In genomic region chr14:34362726-34363445, GRCm38 (mm10) we compare ENCODE assay signal across 8 mouse cellular contexts. TPM values are rescaled to one million over a fixed set of nuclear protein-coding genes. Genes with fewer than 3 reads are reported as not detected.
DNase-seq lines count a peak whose midpoint lies in the region; ATAC-seq and TF ChIP-seq lines count a peak whose summit lies in the region.

No protein-coding gene starts in this region.

- H3K36me3 ChIP-seq in neural tube, embryonic 14.5 days (ENCODE audit: control insufficient read depth, insufficient read depth, low read length) = no peaks in the 10 kb centered on the region

- ATAC-seq in neural tube, embryonic 14.5 days (ENCODE audit: low read depth) = peak; percentile 67; the same call in 1 of the 2 replicates

- 0 out of 2 replicates have a peak, but pooled peaks cover 3% of the 10 kb centered on the region for H3K4me1 ChIP-seq in lung, adult 2 months (ENCODE audit: control insufficient read depth, insufficient read depth, low read length)
- H3K4me1 ChIP-seq in neural tube, embryonic 14.5 days (ENCODE audit: control insufficient read depth, insufficient read depth, low read length) = no peaks in the 10 kb centered on the region

- WGBS in lung, adult 2 months = 33% methylated on average over 18 of the region's 18 CpGs
- 32% methylated on average over 18 of the region's 18 CpGs for WGBS in neural tube, embryonic 14.5 days

- H3K4me2 ChIP-seq in neural tube, embryonic 14.5 days (ENCODE audit: low read depth, low read length) = peak overlapping the region; percentile 86

- no peaks in the 10 kb centered on the region for H3K9me3 ChIP-seq in neural tube, embryonic 14.5 days (ENCODE audit: control insufficient read depth, low read length)

- DNase-seq in MEL-GATA-1-ER (ENCODE audit: extremely low read depth, low read depth) = peak; percentile 66
- peak; percentile 84 for DNase-seq in cerebellum, adult 11-12 months
- peak; percentile 48 for DNase-seq in forelimb bud, embryonic 11.5 days (ENCODE audit: low read depth, low spot score)
- peak; percentile 68 for DNase-seq in heart, postnatal 4 days
- peak; percentile 61 to 62 for DNase-seq in layer of hippocampus, adult 2 months (ENCODE audit: low spot score in 2 of 2)
- DNase-seq in lung, adult 2 months = peak; percentile 66
- DNase-seq in thymus, postnatal 4 days = peak; percentile 55

- TF ChIP-seq CTCF in layer of hippocampus, adult 2 months (conservative IDR thresholded peaks at IDR 0.05) = peak; percentile 85
- peak; percentile 86 for TF ChIP-seq CTCF in lung, adult 2 months (IDR thresholded peaks at IDR 0.05; ENCODE audit: insufficient read depth, low read length)

- no peak for TF ChIP-seq POLR2A in lung, adult 2 months (IDR thresholded peaks at IDR 0.05; ENCODE audit: borderline replicate concordance, extremely low read depth, low read depth, low read length)

- no peaks in the 10 kb centered on the region for H3K27me3 ChIP-seq in neural tube, embryonic 14.5 days (ENCODE audit: control insufficient read depth, insufficient read depth, low read length)

- peak overlapping the region; percentile 54; the same call in 1 of the 2 replicates for H3K9ac ChIP-seq in neural tube, embryonic 14.5 days (replicated peaks; ENCODE audit: low read depth, low read length)

- H3K4me3 ChIP-seq in layer of hippocampus, adult 2 months = peak overlapping the region; percentile 51
- H3K4me3 ChIP-seq in lung, adult 2 months (replicated peaks; ENCODE audit: extremely low read depth, low read depth, low read length) = peak overlapping the region; percentile 71
- H3K4me3 ChIP-seq in neural tube, embryonic 14.5 days (ENCODE audit: low read depth, low read length) = peak overlapping the region; percentile 37

- H3K27ac ChIP-seq in layer of hippocampus, adult 2 months = peak overlapping the region; percentile 79
- H3K27ac ChIP-seq in neural tube, embryonic 14.5 days (ENCODE audit: low read depth, low read length) = no peak overlapping the region

RNA-seq across cellular contexts. Expression of gene Fam25c, which starts 7.7 kb away (rescaled TPM):
- not detected for total RNA-seq in heart, postnatal 4 days (2021)
- not detected for total RNA-seq in layer of hippocampus, adult 2 months (2021)
- 68.4 TPM in 1 of 2 replicates, not detected in the other for polyA plus RNA-seq in lung, adult 2 months (2012; rRNA removed)
- polyA plus RNA-seq in neural tube, embryonic 14.5 days (2014; fragmentation: Nextera tagmentation; extraction: Ambion mirVana) = not detected in 2 replicates

RNA-seq across cellular contexts. Expression of gene Sncg, which starts 11.7 kb away (rescaled TPM):
- 1 to 10 TPM; 2.3 to 2.9 TPM for total RNA-seq in heart, postnatal 4 days (2021)
- total RNA-seq in layer of hippocampus, adult 2 months (2021) = 1 to 10 TPM; 4.8 to 6.7 TPM
- polyA plus RNA-seq in lung, adult 2 months (2012; rRNA removed) = 10.1 and 10.2 TPM in 2 replicates
- polyA plus RNA-seq in neural tube, embryonic 14.5 days (2014; fragmentation: Nextera tagmentation; extraction: Ambion mirVana) = 279 and 514 TPM in 2 replicates

RNA-seq across cellular contexts. Expression of gene Mmrn2, which starts 12.4 kb away (rescaled TPM):
- total RNA-seq in heart, postnatal 4 days (2021) = 10 to 100 TPM; 42.1 to 43.6 TPM
- total RNA-seq in layer of hippocampus, adult 2 months (2021) = 1 to 10 TPM; 3.9 to 4.0 TPM
- 21.9 and 22.2 TPM in 2 replicates for polyA plus RNA-seq in lung, adult 2 months (2012; rRNA removed)
- polyA plus RNA-seq in neural tube, embryonic 14.5 days (2014; fragmentation: Nextera tagmentation; extraction: Ambion mirVana) = 2.4 and 4.3 TPM in 2 replicates

RNA-seq across cellular contexts. Expression of gene Glud1, which starts 52.4 kb away (rescaled TPM):
- total RNA-seq in heart, postnatal 4 days (2021) = 100 to 1,000 TPM; 121 to 129 TPM
- total RNA-seq in layer of hippocampus, adult 2 months (2021) = 100 to 1,000 TPM; 316 to 317 TPM
- 63.6 and 83.7 TPM in 2 replicates for polyA plus RNA-seq in lung, adult 2 months (2012; rRNA removed)
- 145 and 152 TPM in 2 replicates for polyA plus RNA-seq in neural tube, embryonic 14.5 days (2014; fragmentation: Nextera tagmentation; extraction: Ambion mirVana)

RNA-seq across cellular contexts. Expression of gene Shld2, which starts 52.6 kb away (rescaled TPM):
- total RNA-seq in heart, postnatal 4 days (2021) = 1 to 10 TPM; 9.0 to 9.4 TPM
- total RNA-seq in layer of hippocampus, adult 2 months (2021) = 10 to 100 TPM; 13.0 to 15.5 TPM
- 2.4 and 2.7 TPM in 2 replicates for polyA plus RNA-seq in lung, adult 2 months (2012; rRNA removed)
- polyA plus RNA-seq in neural tube, embryonic 14.5 days (2014; fragmentation: Nextera tagmentation; extraction: Ambion mirVana) = 5.1 and 8.0 TPM in 2 replicates

Comparison
In these comparisons a context has a peak if more than half of its experiments do, and no peak if none do; other contexts are left out.
1. RNA of gene Mmrn2, which starts 12.4 kb away (total RNA-seq): 42.1 to 43.6 TPM in heart, postnatal 4 days; 3.9 to 4.0 TPM in layer of hippocampus, adult 2 months; every median in the first group is over 4 times any median in the second.
2. Peak in every context shown above with its lines, with median percentiles within 50 percentile points of each other: DNase-seq and H3K4me3 ChIP-seq.